Mouse (Mus musculus) small intestine, adult 2 months (tissue): ENCODE data around the gene Gm4871. TPM values are rescaled to one million over a fixed set of nuclear protein-coding genes. Genes with fewer than 3 reads are reported as not detected.
"Not testable (repeated sequence)": the region's sequence is repeated elsewhere in the genome, so short reads cannot be mapped to it uniquely, and the experiment has no call there.

Experiments
- H3K27ac ChIP-seq: fragments of 200-500 bp; 2 replicates; pipeline ENCODE4 v1.5.1; 2012; ENCODE audit warnings: low read depth, low read length, control low read depth, inconsistent platforms; ENCODE audit not compliant: insufficient read depth
- H3K27me3 ChIP-seq: fragments of 200-500 bp; 2 replicates; pipeline ENCODE4 v1.6.1; 2012; ENCODE audit warnings: mild to moderate bottlenecking, moderate library complexity, low read length, inconsistent platforms; ENCODE audit not compliant: control insufficient read depth, insufficient read depth
- H3K36me3 ChIP-seq: fragments of 200-500 bp; 2 replicates; pipeline ENCODE4 v1.6.1; 2012; ENCODE audit warnings: mild to moderate bottlenecking, low read length, control low read depth, inconsistent platforms; ENCODE audit not compliant: control insufficient read depth, insufficient read depth
- H3K4me1 ChIP-seq: fragments of 200-500 bp; 2 replicates; pipeline ENCODE4 v1.6.1; 2012; ENCODE audit warnings: low read length, inconsistent platforms, mixed read lengths; ENCODE audit not compliant: control insufficient read depth, insufficient read depth, insufficient read length
- H3K4me3 ChIP-seq: fragments of 200-500 bp; 2 replicates; pipeline ENCODE4 v1.5.1; 2012; ENCODE audit warnings: low read depth, mild to moderate bottlenecking, control low read depth, inconsistent platforms, low read length, moderate library complexity
- CTCF ChIP-seq: fragments of 200-500 bp; IDR thresholded peaks from 2 replicates; pipeline ENCODE4 v1.5.1; 2012; ENCODE audit warnings: low read depth, mild to moderate bottlenecking, control low read depth, inconsistent platforms, low read length, moderate library complexity, mixed read lengths; ENCODE audit not compliant: insufficient replicate concordance, insufficient read length; ENCODE audit errors: extremely low read depth
- POLR2A ChIP-seq: fragments of 200-500 bp; IDR thresholded peaks from 2 replicates; pipeline ENCODE4 v1.6.1; 2012; ENCODE audit warnings: low read depth, mild to moderate bottlenecking, control low read depth, inconsistent platforms, low read length, moderate library complexity
- WGBS: fragments of 180-500 bp; shearing (Covaris S2); methylation state at CpG from one replicate; pipeline ENCODE4 v1.1.7; 2018; 5-methylcytosine and 5-hydroxymethylcytosine counted together
- polyA plus RNA-seq: library from polyadenylated mRNA; depleted of rRNA; stranded (reverse); fragments of >200 nt; gene quantifications from 2 replicates; pipeline ENCODE4 v1.2.3, GENCODE M21; 2012; rRNA removed

Gene Gm4871
- polyA plus RNA-seq = not detected in 2 replicates

DNA sequence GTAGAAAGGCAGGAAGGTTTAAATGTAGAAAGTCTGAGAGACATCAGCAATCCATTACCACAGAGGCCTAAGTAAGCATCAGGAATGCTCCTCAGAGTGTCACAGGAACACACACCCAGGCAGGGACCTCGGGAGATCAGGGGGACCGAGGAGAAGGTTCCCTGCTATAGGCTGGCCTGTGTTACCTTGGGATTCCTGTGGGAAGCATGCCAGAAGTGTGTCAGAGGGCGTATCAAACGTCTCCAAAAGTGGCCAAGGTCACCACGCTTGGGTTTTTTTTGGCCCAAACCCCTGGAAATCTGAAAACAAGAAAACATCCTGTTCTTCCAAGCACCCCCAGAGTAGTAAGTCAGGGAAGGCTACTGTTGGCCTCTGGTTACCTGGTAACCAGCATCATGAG is at the start of gene Gm4871:
Gene Gm4871, minus strand, starts transcription at position 364 of the 400 bp plus-strand sequence.
- H3K36me3 ChIP-seq, H3K4me3 ChIP-seq, H3K27ac ChIP-seq, H3K4me1 ChIP-seq, H3K27me3 ChIP-seq: not testable (repeated sequence)
- whole genome bisulfite sequencing = 42% methylated on average over 5 of the region's 5 CpGs

- Histone ChIP-seq H3K4me1 (peaks cover 4% of the 10 kb centered on the region; the same call in 1 of the 2 replicates), H3K27me3 (no peaks in the 10 kb centered on the region), H3K4me3 (no peak overlapping the region), H3K36me3 (0 out of 2 replicates have a peak, but pooled peaks cover 2% of the 10 kb centered on the region), H3K27ac (no peak overlapping the region)
- WGBS = 74% methylated on average over 10 of the region's 10 CpGs
- TF ChIP-seq CTCF = no peak
- no peak for TF ChIP-seq POLR2A
Measured at GRCm38 (mm10) chr5:145081866-145082613, 49.5 kb upstream of the Gm4871 start.

DNA sequence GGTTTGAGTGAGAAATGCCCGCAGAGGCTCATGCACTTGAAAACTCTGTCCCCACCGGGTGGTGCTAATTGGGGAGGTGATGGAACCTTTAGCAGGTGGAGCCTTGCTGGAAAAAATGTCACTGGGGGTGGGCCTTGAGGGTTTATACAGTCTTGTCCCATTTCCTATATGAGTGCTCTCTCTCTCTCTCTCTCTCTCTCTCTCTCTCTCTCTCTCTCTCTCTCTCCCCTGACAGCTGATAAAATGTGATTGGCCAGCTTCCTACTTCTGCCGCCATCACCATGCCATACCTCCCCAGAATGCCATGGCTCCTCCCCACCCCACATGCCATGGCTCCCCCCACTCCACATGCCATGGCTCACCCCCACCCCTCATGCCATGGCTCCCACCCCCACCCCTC is 42.5 kb upstream of the Gm4871 start:
- Histone ChIP-seq H3K27ac (no peak overlapping the region), H3K36me3 (no peaks in the 10 kb centered on the region), H3K27me3 (no peaks in the 10 kb centered on the region), H3K4me1 (no peaks in the 10 kb centered on the region), H3K4me3 (no peak overlapping the region)
- 48% methylated on average over 3 of the region's 3 CpGs for WGBS
- no peak for TF ChIP-seq CTCF
- TF ChIP-seq POLR2A = no peak

DNA sequence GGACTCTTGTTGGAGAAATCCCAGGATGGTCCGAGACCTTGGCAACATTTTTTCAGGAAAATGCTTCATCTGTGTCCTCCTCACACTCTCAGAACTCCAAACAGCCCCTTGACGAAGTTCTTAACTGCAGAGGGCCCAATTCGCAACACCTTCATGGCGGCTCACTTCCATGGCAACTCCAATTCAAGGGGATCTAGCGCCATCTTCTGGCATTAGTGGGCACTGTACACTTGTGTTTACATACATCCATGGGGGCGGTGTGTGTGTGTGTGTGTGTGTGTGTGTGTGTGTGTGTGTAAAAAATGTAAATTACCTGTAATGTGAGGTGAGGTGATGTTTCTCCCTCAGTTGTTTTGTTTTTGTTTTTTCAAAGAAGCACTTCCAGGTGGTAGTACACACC is 38.8 kb upstream of the Gm4871 start:
- Histone ChIP-seq H3K4me1 (no peaks in the 10 kb centered on the region), H3K27me3 (no peaks in the 10 kb centered on the region), H3K4me3 (no peak overlapping the region), H3K36me3 (no peaks in the 10 kb centered on the region), H3K27ac (no peak overlapping the region)
- TF ChIP-seq POLR2A = no peak
- peak; percentile 10; the same call in 1 of the 2 replicates for TF ChIP-seq CTCF
- WGBS = 55% methylated on average over 6 of the region's 6 CpGs

DNA sequence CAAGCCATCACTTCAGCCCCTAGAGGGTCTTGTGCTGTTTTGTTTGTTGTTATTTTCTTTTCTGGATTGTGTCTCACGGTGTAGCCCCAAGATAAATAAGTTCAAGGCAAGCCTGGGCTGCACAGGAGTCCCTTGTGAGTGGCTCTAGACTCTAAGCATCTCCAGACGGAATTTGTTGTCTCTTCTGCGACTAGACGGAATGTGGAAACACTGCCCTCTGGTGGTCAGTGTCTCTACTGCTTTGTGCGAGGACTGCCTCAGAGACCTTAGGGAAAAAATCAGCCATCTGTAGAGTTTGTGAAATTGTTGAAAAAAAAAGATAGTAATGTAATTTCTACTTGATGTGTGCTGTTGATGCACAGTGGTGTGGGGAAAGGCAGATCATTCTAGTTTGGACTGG is 37.2 kb upstream of the Gm4871 start:
- Histone ChIP-seq H3K27me3 (no peaks in the 10 kb centered on the region), H3K36me3 (no peaks in the 10 kb centered on the region), H3K4me3 (no peak overlapping the region), H3K27ac (no peak overlapping the region), H3K4me1 (no peaks in the 10 kb centered on the region)
- 0% methylated on average over 5 of the region's 5 CpGs for WGBS
- TF ChIP-seq CTCF (peak; percentile 81; the same call in 1 of the 2 replicates), POLR2A (no peak)

- TF ChIP-seq POLR2A (no peak), CTCF (no peak)
Measured at GRCm38 (mm10) chr5:145068863-145069262, 36.3 kb upstream of the Gm4871 start.

GRCm38 (mm10) chr5:145064765-145065340 is 32.3 kb upstream of the Gm4871 start:
- H3K4me1 ChIP-seq = no peaks in the 10 kb centered on the region
- no peak for TF ChIP-seq POLR2A
- no peak for TF ChIP-seq CTCF
- H3K27me3 ChIP-seq = no peaks in the 10 kb centered on the region
- H3K36me3 ChIP-seq = no peaks in the 10 kb centered on the region
- no peak overlapping the region for H3K27ac ChIP-seq
- H3K4me3 ChIP-seq = no peak overlapping the region
- WGBS = 86% methylated on average over 1 of the region's 1 CpGs

More at GRCm38 (mm10) chr5:145068863-145069262, 36.3 kb upstream of the Gm4871 start:
- Histone ChIP-seq H3K36me3 (no peaks in the 10 kb centered on the region), H3K4me1 (no peaks in the 10 kb centered on the region), H3K27me3 (no peaks in the 10 kb centered on the region), H3K4me3 (no peak overlapping the region), H3K27ac (no peak overlapping the region)
- 22% methylated on average over 3 of the region's 3 CpGs for WGBS

- TF ChIP-seq CTCF = no peak
- no peak for TF ChIP-seq POLR2A
- Histone ChIP-seq H3K27me3 (no peaks in the 10 kb centered on the region), H3K4me1 (no peaks in the 10 kb centered on the region), H3K27ac (no peak overlapping the region), H3K4me3 (no peak overlapping the region), H3K36me3 (no peaks in the 10 kb centered on the region)
- WGBS = 60% methylated on average over 2 of the region's 2 CpGs
Measured at GRCm38 (mm10) chr5:145059524-145059923, 27.0 kb upstream of the Gm4871 start.
